Mouse (Mus musculus) CH12.LX (cell line): ENCODE results near the gene Zfp978. TPM values are rescaled to one million over a fixed set of nuclear protein-coding genes. Genes with fewer than 3 reads are reported as not detected.
"Not testable (repeated sequence)": the region's sequence is repeated elsewhere in the genome, so short reads cannot be mapped to it uniquely, and the experiment has no call there.

ENCODE experiments used
- DNase-seq: peaks from one replicate; pipeline ENCODE4 v3.0.0-alpha.2; 2013; ENCODE audit errors: extremely low read depth
- H3K27ac ChIP-seq: 2 replicates; pipeline ENCODE4 v1.5.1; 2012; ENCODE audit warnings: low read depth, mild to moderate bottlenecking, control low read depth, moderate library complexity; ENCODE audit not compliant: insufficient read depth
- H3K27me3 ChIP-seq: replicated peaks from 2 replicates; pipeline ENCODE3; 2012; ENCODE audit warnings: inconsistent platforms
- H3K36me3 ChIP-seq, 2 experiments: replicated peaks in 1 of 2; 2 replicates each; pipeline versions ENCODE3 to v1.6.1; 2012; ENCODE audit warnings: inconsistent platforms in 1 of 2, low read length in 1 of 2, mild to moderate bottlenecking in 1 of 2, mixed read lengths in 1 of 2, moderate library complexity in 1 of 2; ENCODE audit not compliant: control insufficient read depth in 1 of 2, insufficient read depth in 1 of 2
- H3K4me1 ChIP-seq, 2 experiments: 2 replicates each; pipeline ENCODE4 v1.6.1; 2012; ENCODE audit warnings: inconsistent platforms in 1 of 2, moderate library complexity in 1 of 2; ENCODE audit not compliant: insufficient read depth in 2 of 2, control insufficient read depth in 1 of 2
- H3K4me2 ChIP-seq: 2 replicates; pipeline ENCODE4 v1.6.1; 2012; ENCODE audit warnings: low read depth, mild to moderate bottlenecking, control low read depth; ENCODE audit not compliant: poor library complexity, insufficient read depth, severe bottlenecking
- H3K4me3 ChIP-seq, 3 experiments: fragments of 150-350 bp in 1 of 3; sonication (generic) in 1 of 3; replicated peaks in 1 of 3; 2 replicates each; pipeline versions ENCODE3 to v1.5.1; 2011 to 2012; ENCODE audit warnings: low read depth in 2 of 3, low read length in 2 of 3, mild to moderate bottlenecking in 2 of 3, moderate library complexity in 2 of 3, control low read depth in 1 of 3, improper control_type of control experiment in 1 of 3, inconsistent platforms in 1 of 3, mixed read lengths in 1 of 3; ENCODE audit not compliant: poor library complexity in 1 of 3
- H3K79me2 ChIP-seq: replicated peaks from 2 replicates; pipeline ENCODE4 v1.6.1; 2012; ENCODE audit warnings: mild to moderate bottlenecking, moderate library complexity; ENCODE audit not compliant: control insufficient read depth, poor library complexity, insufficient read depth, severe bottlenecking; ENCODE audit errors: extremely low read depth
- H3K9ac ChIP-seq: 2 replicates; pipeline ENCODE4 v1.6.1; 2012; ENCODE audit warnings: low read depth, mild to moderate bottlenecking, control low read depth, moderate library complexity; ENCODE audit not compliant: insufficient read depth
- H3K9me3 ChIP-seq: replicated peaks from 2 replicates; pipeline ENCODE3; 2012; ENCODE audit warnings: low read length, inconsistent platforms, mixed read lengths
- CTCF ChIP-seq, 2 experiments: IDR thresholded peaks in 1 of 2; conservative IDR thresholded peaks in 1 of 2; 2 replicates each; pipeline ENCODE4 v1.5.1; 2011 to 2012; ENCODE audit warnings: low read depth in 2 of 2, low read length in 2 of 2, improper control_type of control experiment in 1 of 2, inconsistent platforms in 1 of 2, mild to moderate bottlenecking in 1 of 2, moderate library complexity in 1 of 2
- GABPA ChIP-seq: IDR thresholded peaks from 2 replicates; pipeline ENCODE4 v1.6.1; 2012; ENCODE audit warnings: low read depth, low read length, improper control_type of control experiment, inconsistent platforms; ENCODE audit not compliant: insufficient replicate concordance
- JUN ChIP-seq: IDR thresholded peaks from 2 replicates; pipeline ENCODE4 v1.6.1; 2011; ENCODE audit warnings: low read depth, mild to moderate bottlenecking, low read length, improper control_type of control experiment, moderate library complexity; ENCODE audit not compliant: insufficient read depth
- JUND ChIP-seq: conservative IDR thresholded peaks from 2 replicates; pipeline ENCODE4 v1.6.1; 2011; ENCODE audit warnings: low read depth, low read length, improper control_type of control experiment
- MEF2A ChIP-seq: IDR thresholded peaks from 2 replicates; pipeline ENCODE4 v1.6.1; 2014; ENCODE audit warnings: low read depth, mild to moderate bottlenecking, inconsistent platforms, low read length, improper control_type of control experiment, borderline replicate concordance
- NELFE ChIP-seq: IDR thresholded peaks from 2 replicates; pipeline ENCODE4 v1.6.1; 2011; ENCODE audit warnings: low read depth, low read length, improper control_type of control experiment
- RAD21 ChIP-seq: IDR thresholded peaks from 2 replicates; pipeline ENCODE4 v1.6.1; 2011; ENCODE audit warnings: low read depth, mild to moderate bottlenecking, low read length, improper control_type of control experiment, moderate library complexity
- RCOR1 ChIP-seq: conservative IDR thresholded peaks from 2 replicates; pipeline ENCODE4 v1.6.1; 2012; ENCODE audit warnings: low read depth, mild to moderate bottlenecking, inconsistent platforms, low read length, improper control_type of control experiment
- SMC3 ChIP-seq: IDR thresholded peaks from 2 replicates; pipeline ENCODE4 v1.6.1; 2011; ENCODE audit warnings: low read depth, low read length, improper control_type of control experiment
- USF1 ChIP-seq: IDR thresholded peaks from 2 replicates; pipeline ENCODE4 v1.6.1; 2014; ENCODE audit warnings: low read depth, mild to moderate bottlenecking, inconsistent platforms, low read length, improper control_type of control experiment
- ZC3H11A ChIP-seq: IDR thresholded peaks from 2 replicates; pipeline ENCODE4 v1.6.1; 2012; ENCODE audit warnings: low read depth, mild to moderate bottlenecking, inconsistent platforms, low read length, improper control_type of control experiment
- ZKSCAN1 ChIP-seq: IDR thresholded peaks from 2 replicates; pipeline ENCODE4 v1.6.1; 2012; ENCODE audit warnings: low read depth, inconsistent platforms, low read length, improper control_type of control experiment, borderline replicate concordance
- dilution Hi-C: fragments of 300-500 bp; cut with MboI; formaldehyde crosslinking; loops from 2 replicates; pipeline ENCODE4 v1.14.3; 2020; ENCODE audit warnings: low sequenced_read_pairs; ENCODE audit not compliant: extremely low pct_unique_long_range_greater_than_20kb, extremely low pct_ligation_motif_present
- in situ Hi-C: fragments of 300-500 bp; cut with MboI; formaldehyde crosslinking; loops from 3 replicates; pipeline ENCODE4 v1.14.3; 2019; ENCODE audit warnings: low sequenced_read_pairs, low pct_ligation_motif_present, low pct_unique_long_range_greater_than_20kb, mixed read lengths
- polyA plus RNA-seq: library from polyadenylated mRNA; unstranded; fragments of >175 nt; gene quantifications from 2 replicates; pipeline ENCODE4 v1.2.1, GENCODE M21; 2012; ENCODE audit warnings: low read depth; ENCODE audit not compliant: insufficient read length
- total RNA-seq, 2 experiments: library from RNA; depleted of rRNA; stranded (reverse); fragments of 300-350 nt in 1 of 2; fragments of >200 nt in 1 of 2; gene quantifications; 2 replicates each; pipeline ENCODE4 v1.2.3; 2012 to 2014

Zfp978 gene
- total and polyA plus RNA-seq, 3 experiments = 0.72 TPM; not detected in 2

- H3K9ac ChIP-seq, H3K36me3 ChIP-seq, H3K27me3 ChIP-seq, H3K4me3 ChIP-seq, H3K27ac ChIP-seq, H3K79me2 ChIP-seq, DNase-seq, dilution Hi-C loops, H3K4me2 ChIP-seq, H3K4me1 ChIP-seq: not testable (repeated sequence)
- TF ChIP-seq RAD21 (peak; percentile 30), CTCF (conservative IDR thresholded peaks at IDR 0.05 in 1 of 2, IDR thresholded peaks at IDR 0.05 in 1 of 2; ENCODE audit: low read depth in 2 of 2, low read length in 2 of 2) (peak in 1 of 2 experiments; percentile 26; a peak in 2 of 4 replicates)
- in situ Hi-C loops = loop anchor here (25.0 kb wide), 1 partner anchor 288 kb away; the partner anchor contains the start of gene Zfp991
- peaks cover 43% of the 10 kb centered on the region for H3K9me3 ChIP-seq
Measured at GRCm38 (mm10) chr4:147425615-147426347, 64.7 kb downstream of the Zfp978 start.

GRCm38 (mm10) chr4:147430651-147431050 is 69.5 kb downstream of the Zfp978 start:
- Histone ChIP-seq H3K79me2 (no peaks in the 10 kb centered on the region), H3K4me2 (no peak overlapping the region), H3K9me3 (peaks cover 42% of the 10 kb centered on the region), H3K27me3 (no peaks in the 10 kb centered on the region), H3K9ac (no peak overlapping the region), H3K4me3 (no peak overlapping the region), H3K4me1 (no peaks in the 10 kb centered on the region), H3K27ac (no peak overlapping the region), H3K36me3 (no peaks in the 10 kb centered on the region)
- dilution Hi-C loops = no loop called here
- no peak for DNase-seq
- in situ Hi-C loops = loop anchor here (25.0 kb wide), 1 partner anchor 293 kb away; the partner anchor contains the start of gene Zfp991
- TF ChIP-seq ZC3H11A (no peak), USF1 (no peak), JUND (no peak), MEF2A (no peak), NELFE (no peak), GABPA (no peak), RCOR1 (no peak), JUN (no peak), RAD21 (no peak), ZKSCAN1 (no peak), SMC3 (no peak)
